Mouse (Mus musculus): Measurements from ENCODE around the gene Nr2c2. TPM values are rescaled to one million over a fixed set of nuclear protein-coding genes. Genes with fewer than 3 reads are reported as not detected.

Nr2c2 gene
- total RNA-seq, 2 experiments from 2014 or later: 88.6 to 92.3 TPM

DNA sequence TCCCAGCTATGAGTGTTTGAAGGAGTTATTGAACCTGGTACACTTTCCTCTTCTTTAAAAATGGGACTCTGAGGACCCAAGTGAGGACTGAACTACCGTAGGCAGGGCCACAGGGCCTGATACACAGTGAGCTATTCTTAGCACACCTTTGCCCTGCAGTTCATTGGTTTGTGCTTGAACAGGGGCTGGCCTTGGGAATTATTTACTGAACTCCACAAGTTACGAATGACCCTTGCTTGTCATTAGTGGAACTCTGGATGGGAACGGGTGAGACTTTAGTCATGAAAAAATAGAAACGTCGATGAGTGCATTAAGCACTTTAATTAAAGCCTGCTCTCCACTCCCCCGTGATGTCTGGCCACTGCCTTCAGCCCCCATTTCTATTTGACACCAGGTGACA is 130.4 kb downstream of the Nr2c2 start:
- no peak for TF ChIP-seq CTCF (conservative IDR thresholded peaks at IDR 0.05)
- H3K27ac ChIP-seq: no peak overlapping the region
- H3K4me3 ChIP-seq: no peak overlapping the region
- no peak for DNase-seq (ENCODE audit: low spot score in 2 of 2)

GRCm38 (mm10) chr6:92222021-92222420 is 130.8 kb downstream of the Nr2c2 start:
- TF ChIP-seq CTCF (conservative IDR thresholded peaks at IDR 0.05): no peak
- Histone ChIP-seq H3K27ac (no peak overlapping the region), H3K4me3 (no peak overlapping the region)
- no peak for DNase-seq (ENCODE audit: low spot score in 2 of 2)

Other genes starting within 250 kb of the Nr2c2 start
- 10 to 100 TPM; 23.7 to 24.0 TPM for gene Ccdc174, start 213.3 kb upstream of the Nr2c2 start, total RNA-seq (2021)
- 1 to 10 TPM; 1.9 to 2.3 TPM for gene 4930590J08Rik, start 188.6 kb upstream of the Nr2c2 start, total RNA-seq (2021)
- gene Fgd5, start 112.5 kb upstream of the Nr2c2 start, total RNA-seq (2021): 1 to 10 TPM; 4.3 to 5.7 TPM
- gene Mrps25, start 92.6 kb downstream of the Nr2c2 start, total RNA-seq (2021): 10 to 100 TPM; 49.5 to 51.8 TPM
- 10 to 100 TPM; 42.8 to 44.1 TPM for gene Rbsn, start 123.5 kb downstream of the Nr2c2 start, total RNA-seq (2021)
- gene Trh, start 153.3 kb downstream of the Nr2c2 start, total RNA-seq (2021): 1 to 10 TPM; 1.3 to 2.2 TPM

Data from layer of hippocampus, adult 2 months (tissue).